19 mouse cellular contexts compared by ENCODE assay signal in the genomic region with DNA sequence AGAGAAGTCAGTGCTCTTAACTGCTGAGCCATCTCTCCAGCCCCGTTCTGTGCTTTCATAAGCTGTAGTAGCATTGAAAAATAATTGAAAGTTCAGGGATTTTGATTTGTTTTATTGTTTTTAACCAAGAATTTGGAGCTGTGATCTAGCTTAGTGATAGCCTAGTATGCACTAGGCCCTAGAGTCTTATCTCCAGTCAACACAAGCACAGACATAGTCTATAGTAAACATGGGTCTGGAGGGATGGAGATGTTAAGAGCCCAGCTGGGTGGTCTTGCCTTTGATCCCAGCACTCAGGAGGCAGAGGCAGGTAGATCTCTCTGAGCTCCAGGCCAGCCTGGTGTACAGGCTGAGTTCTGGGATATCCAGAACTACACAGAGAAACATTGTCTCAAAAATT.
"Had no signal": no experiment of that assay in that cellular context is flagged by ENCODE, and none has a peak within 500 bp of the region (broad histone marks: within the 10 kb centered on the region; RNA-seq: fewer than 3 reads in every experiment).

No protein-coding gene starts in this region.

- H3K27me3 ChIP-seq: intestine, embryonic 15.5 days; kidney, embryonic 15.5 days; lung, embryonic 15.5 days; midbrain, embryonic 12.5 days; stomach, embryonic 15.5 days had no signal

- H3K36me3 ChIP-seq: lung, embryonic 15.5 days; stomach, embryonic 15.5 days had no signal

- DNase-seq: kidney, adult 11 months; kidney, adult 8-10 months; kidney, postnatal 10 days; kidney, postnatal 36 days; layer of hippocampus, postnatal 36 days; lung, adult 18-20 months; lung, postnatal 10 days; lung, postnatal 36 days; right cerebral cortex, postnatal 25 days; spleen, adult 18-20 months; thymus, postnatal 25 days had no signal

- ATAC-seq: intestine, embryonic 15.5 days; midbrain, embryonic 16.5 days had no signal

- H3K4me3 ChIP-seq: intestine, embryonic 15.5 days; kidney, embryonic 15.5 days; left cerebral cortex, adult 2 months; lung, embryonic 15.5 days; midbrain, embryonic 12.5 days; myocyte; stomach, embryonic 15.5 days had no signal

- H3K4me2 ChIP-seq: intestine, embryonic 15.5 days; kidney, embryonic 15.5 days; lung, embryonic 15.5 days; midbrain, embryonic 12.5 days; stomach, embryonic 15.5 days had no signal

- H3K9me3 ChIP-seq: intestine, embryonic 15.5 days; kidney, embryonic 15.5 days; lung, embryonic 15.5 days; midbrain, embryonic 12.5 days; stomach, embryonic 15.5 days had no signal

- H3K27ac ChIP-seq: intestine, embryonic 15.5 days; kidney, embryonic 15.5 days; left cerebral cortex, adult 2 months; lung, embryonic 15.5 days; midbrain, embryonic 12.5 days; stomach, embryonic 15.5 days had no signal

- H3K9ac ChIP-seq: intestine, embryonic 15.5 days; kidney, embryonic 15.5 days; lung, embryonic 15.5 days; midbrain, embryonic 12.5 days; stomach, embryonic 15.5 days had no signal
